Mouse (Mus musculus): ENCODE data around the gene A1cf.

- TF ChIP-seq POLR2A (IDR thresholded peaks at IDR 0.05; ENCODE audit: insufficient read depth, low read length), result no peak
- no peak for TF ChIP-seq CTCF (IDR thresholded peaks at IDR 0.05; ENCODE audit: low read depth, low read length)
- TF ChIP-seq EP300 (IDR thresholded peaks at IDR 0.05; ENCODE audit: insufficient read depth, low read depth, low read length), result no peak
These were observed 2.8 kb downstream of the A1cf start for GRCm38 (mm10) chr19:31871377-31871776.

All from ES-Bruce4 (cell line).